Mouse (Mus musculus) midbrain, embryonic 10.5 days (tissue): ENCODE measurements around the gene Zdhhc1. TPM values are rescaled to one million over a fixed set of nuclear protein-coding genes. Genes with fewer than 3 reads are reported as not detected.
A peak's percentile ranks its signal among the peaks of the same experiment; 100 is the strongest.

Experiments used
- DNase-seq: peaks from one replicate; pipeline ENCODE4 v3.0.0-alpha.2; 2017; ENCODE audit warnings: low spot score
- H3K27ac ChIP-seq: fragments of 300-500 bp; sonication (generic); replicated peaks from 2 replicates; pipeline ENCODE4 v1.5.1; 2016; ENCODE audit warnings: mild to moderate bottlenecking
- H3K27me3 ChIP-seq: fragments of 300-500 bp; sonication (generic); 2 replicates; pipeline ENCODE4 v1.6.1; 2016; ENCODE audit warnings: low read depth, mild to moderate bottlenecking; ENCODE audit not compliant: poor library complexity, severe bottlenecking
- H3K36me3 ChIP-seq: fragments of 300-500 bp; sonication (generic); 2 replicates; pipeline ENCODE4 v1.6.1; 2016; ENCODE audit warnings: mild to moderate bottlenecking, moderate library complexity
- H3K4me1 ChIP-seq: fragments of 300-500 bp; sonication (generic); 2 replicates; pipeline ENCODE4 v1.6.1; 2016
- H3K4me3 ChIP-seq: fragments of 300-500 bp; sonication (generic); 2 replicates; pipeline ENCODE4 v1.5.1; 2016; ENCODE audit warnings: mild to moderate bottlenecking, moderate library complexity
- H3K9me3 ChIP-seq: fragments of 300-500 bp; sonication (generic); replicated peaks from 2 replicates; pipeline ENCODE4 v1.6.1; 2016; ENCODE audit warnings: mild to moderate bottlenecking
- WGBS: fragments of 180-500 bp; shearing (Covaris S2); methylation state at CpG from one replicate; pipeline ENCODE4 v1.1.7; 2016; 5-methylcytosine and 5-hydroxymethylcytosine counted together
- polyA plus RNA-seq: library from polyadenylated mRNA; unstranded; fragments of >200 nt; fragmentation: Nextera tagmentation; extraction: Ambion mirVana; gene quantifications from 2 replicates; pipeline ENCODE4 v1.2.1, GENCODE M21; 2016

Zdhhc1 gene
- polyA plus RNA-seq, 1 experiment from 2014 or later: 18.6 TPM

DNA sequence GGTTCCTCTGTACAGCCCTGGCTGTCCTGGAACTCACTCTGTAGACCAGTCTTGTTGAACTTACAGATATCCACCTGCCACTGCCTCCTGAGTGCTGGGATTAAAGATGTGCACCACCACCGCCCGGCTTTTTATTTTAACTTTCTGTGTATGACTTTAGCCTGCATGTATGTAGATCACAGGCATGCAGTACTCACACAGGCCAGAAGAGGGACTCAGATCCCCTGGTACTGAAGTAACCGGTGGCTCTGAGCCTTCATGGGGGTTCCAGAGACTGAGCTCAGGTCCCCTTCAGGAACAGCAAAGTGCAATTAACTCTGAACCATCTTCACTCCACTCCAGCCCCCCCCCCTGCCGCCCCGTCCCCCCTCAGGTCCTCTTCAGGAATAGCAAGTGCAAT, 57.8 kb downstream of the Zdhhc1 start:
- no peaks in the 10 kb centered on the region for H3K36me3 ChIP-seq
- H3K27ac ChIP-seq: no peak overlapping the region
- H3K4me1 ChIP-seq: peaks cover 14% of the 10 kb centered on the region
- H3K9me3 ChIP-seq: no peaks in the 10 kb centered on the region
- 35% methylated on average over 5 of the region's 5 CpGs for WGBS
- DNase-seq: peak; percentile 69
- no peak overlapping the region for H3K4me3 ChIP-seq
- H3K27me3 ChIP-seq: no peaks in the 10 kb centered on the region

GRCm38 (mm10) chr8:105437078-105437748, 59.5 kb downstream of the Zdhhc1 start:
- 88% methylated on average over 5 of the region's 5 CpGs for WGBS
- Histone ChIP-seq H3K4me1 (peaks cover 30% of the 10 kb centered on the region), H3K4me3 (no peak overlapping the region), H3K27ac (no peak overlapping the region), H3K27me3 (no peaks in the 10 kb centered on the region), H3K9me3 (no peaks in the 10 kb centered on the region), H3K36me3 (no peaks in the 10 kb centered on the region)
- DNase-seq: no peak

GRCm38 (mm10) chr8:105436218-105436617, 60.5 kb downstream of the Zdhhc1 start:
- Histone ChIP-seq H3K4me3 (no peak overlapping the region), H3K27ac (no peak overlapping the region), H3K4me1 (peaks cover 35% of the 10 kb centered on the region), H3K9me3 (no peaks in the 10 kb centered on the region), H3K36me3 (no peaks in the 10 kb centered on the region), H3K27me3 (no peaks in the 10 kb centered on the region)
- DNase-seq: no peak
- 77% methylated on average over 5 of the region's 5 CpGs for WGBS

- no peaks in the 10 kb centered on the region for H3K9me3 ChIP-seq
- H3K4me1 ChIP-seq: peaks cover 32% of the 10 kb centered on the region
- H3K36me3 ChIP-seq: no peaks in the 10 kb centered on the region
- no peak overlapping the region for H3K4me3 ChIP-seq
- peak overlapping the region; percentile 77 for H3K27ac ChIP-seq
- 80% methylated on average over 5 of the region's 5 CpGs for WGBS
- DNase-seq: no peak
- no peaks in the 10 kb centered on the region for H3K27me3 ChIP-seq
These were observed 62.6 kb downstream of the Zdhhc1 start for GRCm38 (mm10) chr8:105434136-105434535.

- peaks cover 32% of the 10 kb centered on the region for H3K4me1 ChIP-seq
- no peak for DNase-seq
- H3K27me3 ChIP-seq: no peaks in the 10 kb centered on the region
- H3K9me3 ChIP-seq: no peaks in the 10 kb centered on the region
- no peaks in the 10 kb centered on the region for H3K36me3 ChIP-seq
- H3K27ac ChIP-seq: peak overlapping the region; percentile 77
- 40% methylated on average over 5 of the region's 5 CpGs for WGBS
- H3K4me3 ChIP-seq: no peak overlapping the region
These were observed 63.2 kb downstream of the Zdhhc1 start for GRCm38 (mm10) chr8:105433511-105433910.

GRCm38 (mm10) chr8:105433021-105433420, 63.7 kb downstream of the Zdhhc1 start:
- no peak overlapping the region for H3K4me3 ChIP-seq
- peaks cover 32% of the 10 kb centered on the region for H3K4me1 ChIP-seq
- H3K27ac ChIP-seq: peak overlapping the region; percentile 77
- 59% methylated on average over 6 of the region's 6 CpGs for WGBS
- no peaks in the 10 kb centered on the region for H3K9me3 ChIP-seq
- no peaks in the 10 kb centered on the region for H3K27me3 ChIP-seq
- DNase-seq: no peak
- no peaks in the 10 kb centered on the region for H3K36me3 ChIP-seq

GRCm38 (mm10) chr8:105431743-105432515, 64.8 kb downstream of the Zdhhc1 start:
- no peaks in the 10 kb centered on the region for H3K27me3 ChIP-seq
- no peak overlapping the region for H3K4me3 ChIP-seq
- H3K4me1 ChIP-seq: peaks cover 37% of the 10 kb centered on the region
- H3K36me3 ChIP-seq: no peaks in the 10 kb centered on the region
- no peak for DNase-seq
- 75% methylated on average over 7 of the region's 7 CpGs for WGBS
- no peaks in the 10 kb centered on the region for H3K9me3 ChIP-seq
- H3K27ac ChIP-seq: no peak overlapping the region

DNA sequence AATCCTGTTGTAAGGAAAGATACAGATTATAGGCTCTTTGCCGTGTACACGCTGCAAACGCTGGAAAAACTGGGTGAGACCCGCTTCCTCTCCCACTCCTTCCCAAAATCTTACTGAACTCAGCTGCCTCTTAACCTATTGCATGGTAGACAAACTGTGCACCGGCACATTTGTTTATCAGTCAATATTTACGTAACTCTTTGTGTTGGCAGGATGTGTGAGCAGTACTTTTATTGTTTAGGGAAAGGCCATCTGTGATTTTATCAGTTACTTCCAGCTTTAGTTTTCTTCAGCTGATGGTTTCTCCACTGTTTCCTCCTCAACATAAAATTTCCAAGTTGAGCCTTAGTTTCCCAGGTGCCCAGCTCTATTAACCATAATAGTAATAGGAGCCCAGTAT, 69.8 kb downstream of the Zdhhc1 start:
- 80% methylated on average over 6 of the region's 6 CpGs for WGBS
- H3K27ac ChIP-seq: no peak overlapping the region
- H3K27me3 ChIP-seq: no peaks in the 10 kb centered on the region
- no peaks in the 10 kb centered on the region for H3K36me3 ChIP-seq
- no peak for DNase-seq
- H3K4me3 ChIP-seq: no peak overlapping the region
- H3K4me1 ChIP-seq: peaks cover 13% of the 10 kb centered on the region
- H3K9me3 ChIP-seq: no peaks in the 10 kb centered on the region

Other genes starting within 250 kb of the Zdhhc1 start
- gene B3gnt9, start 241.7 kb downstream of the Zdhhc1 start, polyA plus RNA-seq: 2.4 and 4.2 TPM in 2 replicates
- gene Tradd, start 232.3 kb downstream of the Zdhhc1 start, polyA plus RNA-seq: 13.6 and 14.6 TPM in 2 replicates
- 0.64 and 0.72 TPM in 2 replicates for gene Fbxl8, start 232.3 kb downstream of the Zdhhc1 start, polyA plus RNA-seq
- 0.10 TPM in 1 of 2 replicates, not detected in the other for gene Hsf4, start 227.1 kb downstream of the Zdhhc1 start, polyA plus RNA-seq
- gene Nol3, start 220.8 kb downstream of the Zdhhc1 start, polyA plus RNA-seq: 1.4 and 2.3 TPM in 2 replicates
- gene 4931428F04Rik, start 207.0 kb downstream of the Zdhhc1 start, polyA plus RNA-seq: 26.4 and 36.8 TPM in 2 replicates
- gene Exoc3l, start 200.8 kb downstream of the Zdhhc1 start, polyA plus RNA-seq: 10.2 and 11.4 TPM in 2 replicates
- gene E2f4, start 199.2 kb downstream of the Zdhhc1 start, polyA plus RNA-seq: 117 and 124 TPM in 2 replicates
- gene Elmo3, start 191.3 kb downstream of the Zdhhc1 start, polyA plus RNA-seq: 1.3 and 1.5 TPM in 2 replicates
- 1.2 and 1.7 TPM in 2 replicates for gene Lrrc29, start 170.6 kb downstream of the Zdhhc1 start, polyA plus RNA-seq
- gene Tmem208, start 170.5 kb downstream of the Zdhhc1 start, polyA plus RNA-seq: 105 and 106 TPM in 2 replicates
- 1.9 and 2.2 TPM in 2 replicates for gene Fhod1, start 148.9 kb downstream of the Zdhhc1 start, polyA plus RNA-seq
- gene Slc9a5, start 148.1 kb downstream of the Zdhhc1 start, polyA plus RNA-seq: 4.1 TPM in 2 replicates
- gene Plekhg4, start 123.6 kb downstream of the Zdhhc1 start, polyA plus RNA-seq: 0.49 and 0.51 TPM in 2 replicates
- 0.07 TPM in 1 of 2 replicates, not detected in the other for gene Kctd19, start 83.4 kb downstream of the Zdhhc1 start, polyA plus RNA-seq
- 2.6 and 3.7 TPM in 2 replicates for gene Lrrc36, start 83.3 kb downstream of the Zdhhc1 start, polyA plus RNA-seq
- gene Tppp3, start 25.4 kb downstream of the Zdhhc1 start, polyA plus RNA-seq: 94.4 and 100.0 TPM in 2 replicates
- 28.8 and 30.2 TPM in 2 replicates for gene Hsd11b2, start 21.9 kb upstream of the Zdhhc1 start, polyA plus RNA-seq
- gene Atp6v0d1, start 69.1 kb upstream of the Zdhhc1 start, polyA plus RNA-seq: 85.4 and 101 TPM in 2 replicates
- 15.9 and 20.0 TPM in 2 replicates for gene Ripor1, start 108.4 kb upstream of the Zdhhc1 start, polyA plus RNA-seq
- gene Ctcf, start 139.7 kb upstream of the Zdhhc1 start, polyA plus RNA-seq: 137 TPM in 2 replicates
- gene Agrp, start 140.5 kb upstream of the Zdhhc1 start, polyA plus RNA-seq: 0.29 and 0.62 TPM in 2 replicates
- gene Carmil2, start 189.4 kb upstream of the Zdhhc1 start, polyA plus RNA-seq: 2.0 and 3.5 TPM in 2 replicates
- 76.5 and 89.9 TPM in 2 replicates for gene Acd, start 204.2 kb upstream of the Zdhhc1 start, polyA plus RNA-seq
- gene Pard6a, start 204.2 kb upstream of the Zdhhc1 start, polyA plus RNA-seq: 25.9 and 28.2 TPM in 2 replicates
- not detected in 2 replicates for gene 4933405L10Rik, start 210.8 kb upstream of the Zdhhc1 start, polyA plus RNA-seq
- 45.1 and 52.7 TPM in 2 replicates for gene Enkd1, start 211.3 kb upstream of the Zdhhc1 start, polyA plus RNA-seq